Mouse (Mus musculus) cerebellum, adult 2 months (tissue): Measurements from ENCODE around the gene Tulp2.

Source experiments
- CTCF ChIP-seq: fragments of 200-500 bp; IDR thresholded peaks from 2 replicates; pipeline ENCODE4 v1.5.1; 2011; ENCODE audit warnings: low read depth, mild to moderate bottlenecking, control low read depth, low read length, moderate library complexity, borderline replicate concordance; ENCODE audit not compliant: insufficient read depth
- POLR2A ChIP-seq: fragments of 200-500 bp; IDR thresholded peaks from 2 replicates; pipeline ENCODE4 v1.6.1; 2011; ENCODE audit warnings: low read length, control low read depth, borderline replicate concordance; ENCODE audit not compliant: insufficient read depth

GRCm38 (mm10) chr7:45492951-45493350 is 11.3 kb downstream of the Tulp2 start:
- no peak for TF ChIP-seq CTCF
- TF ChIP-seq POLR2A, result no peak
